Mouse (Mus musculus) MEL (cell line): ENCODE measurements around the gene Stil.

Source experiments
- BHLHE40 ChIP-seq: IDR thresholded peaks from 2 replicates; pipeline ENCODE4 v1.6.1; 2012; ENCODE audit warnings: low read depth, mild to moderate bottlenecking, inconsistent platforms, low read length, improper control_type of control experiment, borderline replicate concordance
- CHD2 ChIP-seq: IDR thresholded peaks from 2 replicates; pipeline ENCODE4 v1.6.1; 2011; ENCODE audit warnings: low read length, improper control_type of control experiment
- CTCF ChIP-seq, 3 experiments: IDR thresholded peaks in 2 of 3; conservative IDR thresholded peaks in 1 of 3; 2 replicates each; pipeline ENCODE4 v1.5.1; 2011 to 2012; ENCODE audit warnings: low read length in 3 of 3, low read depth in 2 of 3, mild to moderate bottlenecking in 2 of 3, improper control_type of control experiment in 1 of 3, inconsistent platforms in 1 of 3, mixed read lengths in 1 of 3, moderate library complexity in 1 of 3; ENCODE audit not compliant: control insufficient read depth in 1 of 3, insufficient read depth in 1 of 3, poor library complexity in 1 of 3, severe bottlenecking in 1 of 3
- E2F4 ChIP-seq: IDR thresholded peaks from 2 replicates; pipeline ENCODE4 v1.6.1; 2011; ENCODE audit warnings: low read depth, low read length, improper control_type of control experiment, borderline replicate concordance
- ELF1 ChIP-seq: IDR thresholded peaks from 2 replicates; pipeline ENCODE4 v1.6.1; 2014; ENCODE audit warnings: low read depth, mild to moderate bottlenecking, inconsistent platforms, low read length, improper control_type of control experiment, moderate library complexity
- GABPA ChIP-seq: IDR thresholded peaks from 2 replicates; pipeline ENCODE4 v1.6.1; 2012; ENCODE audit warnings: low read depth, mild to moderate bottlenecking, inconsistent platforms, low read length, improper control_type of control experiment, moderate library complexity
- JUND ChIP-seq: IDR thresholded peaks from 2 replicates; pipeline ENCODE4 v1.6.1; 2011; ENCODE audit warnings: low read depth, mild to moderate bottlenecking, improper control_type of control experiment, low read length
- MAFK ChIP-seq: IDR thresholded peaks from 2 replicates; pipeline ENCODE4 v1.6.1; 2011; ENCODE audit warnings: low read depth, mild to moderate bottlenecking, low read length, improper control_type of control experiment, borderline replicate concordance
- MAZ ChIP-seq: IDR thresholded peaks from 2 replicates; pipeline ENCODE4 v1.6.1; 2012; ENCODE audit warnings: low read depth, mild to moderate bottlenecking, inconsistent platforms, low read length, improper control_type of control experiment
- MXI1 ChIP-seq: IDR thresholded peaks from 2 replicates; pipeline ENCODE4 v1.6.1; 2011; ENCODE audit warnings: mild to moderate bottlenecking, low read depth, low read length, improper control_type of control experiment
- POLR2A ChIP-seq, 2 experiments: IDR thresholded peaks; 2 replicates each; pipeline ENCODE4 v1.6.1; 2011 to 2012; ENCODE audit warnings: low read length in 2 of 2, mild to moderate bottlenecking in 2 of 2, control low read depth in 1 of 2, improper control_type of control experiment in 1 of 2, low read depth in 1 of 2, moderate library complexity in 1 of 2; ENCODE audit not compliant: control insufficient read depth in 1 of 2, insufficient read depth in 1 of 2, poor library complexity in 1 of 2
- ZC3H11A ChIP-seq: IDR thresholded peaks from 2 replicates; pipeline ENCODE4 v1.6.1; 2012; ENCODE audit warnings: low read depth, mild to moderate bottlenecking, inconsistent platforms, low read length, improper control_type of control experiment
- ZKSCAN1 ChIP-seq: IDR thresholded peaks from 2 replicates; pipeline ENCODE4 v1.6.1; 2012; ENCODE audit warnings: low read depth, mild to moderate bottlenecking, inconsistent platforms, low read length, improper control_type of control experiment, moderate library complexity
- ZMIZ1 ChIP-seq: IDR thresholded peaks from 2 replicates; pipeline ENCODE4 v1.6.1; 2012; ENCODE audit warnings: low read depth, mild to moderate bottlenecking, inconsistent platforms, low read length, improper control_type of control experiment, moderate library complexity

DNA sequence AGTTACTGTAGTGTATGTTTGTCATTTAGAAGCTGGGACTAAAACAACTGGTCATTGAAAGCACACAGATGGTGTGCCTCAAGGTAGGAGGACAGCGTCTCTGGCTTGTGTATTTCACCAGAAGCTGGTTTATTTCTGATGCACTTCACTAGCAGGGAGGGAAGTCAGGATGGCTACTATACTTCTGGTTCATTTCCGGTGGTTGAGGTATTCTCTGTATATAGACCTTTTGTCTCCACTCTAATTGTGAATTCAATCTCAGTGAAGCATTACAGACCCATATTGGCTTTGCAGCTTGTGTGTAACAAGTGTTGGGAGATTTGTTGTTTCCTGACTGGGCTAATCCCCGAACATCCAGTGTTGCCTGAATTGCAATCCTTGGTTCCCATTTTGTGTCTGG lies 60.8 kb downstream of the Stil start:
- TF ChIP-seq ZMIZ1 (no peak), JUND (no peak), MAZ (no peak), POLR2A (IDR thresholded peaks at IDR 0.05; ENCODE audit: control insufficient read depth in 1 of 2, insufficient read depth in 1 of 2, low read depth in 1 of 2, low read length in 2 of 2, poor library complexity in 1 of 2) (no peak; a peak in 1 of 4 replicates), E2F4 (no peak), CTCF (IDR thresholded peaks at IDR 0.05 in 2 of 3, conservative IDR thresholded peaks at IDR 0.05 in 1 of 3; ENCODE audit: control insufficient read depth in 1 of 3, insufficient read depth in 1 of 3, low read depth in 2 of 3, low read length in 3 of 3, poor library complexity in 1 of 3, severe bottlenecking in 1 of 3) (no peak), GABPA (no peak), ZKSCAN1 (no peak), ZC3H11A (no peak), MAFK (no peak), ELF1 (no peak), MXI1 (no peak), BHLHE40 (no peak), CHD2 (no peak)
